8 mouse cellular contexts compared by ENCODE assay signal in genomic region chr16:18811032-18811431, GRCm38 (mm10). TPM values are rescaled to one million over a fixed set of nuclear protein-coding genes. Genes with fewer than 3 reads are reported as not detected.
DNase-seq lines count a peak whose midpoint lies in the region; ATAC-seq and TF ChIP-seq lines count a peak whose summit lies in the region.

No protein-coding gene starts in this region.

- H3K27ac ChIP-seq in kidney, adult 2 months (ENCODE audit: insufficient read depth, low read depth, low read length), result no peak overlapping the region
- peak overlapping the region; percentile 82 for H3K27ac ChIP-seq in macrophage

- WGBS in kidney, adult 2 months, result 6% methylated on average over 5 of the region's 5 CpGs
- 4% methylated on average over 5 of the region's 5 CpGs for WGBS in macrophage (ENCODE audit: missing documents)

- H3K79me2 ChIP-seq in macrophage (ENCODE audit: inconsistent target), result peaks cover 51% of the 10 kb centered on the region

- peak overlapping the region; percentile 98 for H3K4me3 ChIP-seq in kidney, adult 2 months (ENCODE audit: insufficient read depth, low read depth, low read length)
- H3K4me3 ChIP-seq in macrophage (ENCODE audit: inconsistent target), result peak overlapping the region; percentile 90

- no peaks in the 10 kb centered on the region; the same call in 1 of the 2 replicates for H3K36me3 ChIP-seq in kidney, adult 2 months (ENCODE audit: control insufficient read depth, insufficient read depth, low read length)
- H3K36me3 ChIP-seq in macrophage (ENCODE audit: inconsistent target), result peaks cover 15% of the 10 kb centered on the region; the same call in 1 of the 2 replicates

- ATAC-seq in frontal cortex, adult (ENCODE audit: low TSS enrichment), result no peak

- no peak for TF ChIP-seq CTCF in kidney, adult 2 months (conservative IDR thresholded peaks at IDR 0.05; ENCODE audit: insufficient read depth, insufficient read length, low read depth, low read length)

- no peak for TF ChIP-seq POLR2A in kidney, adult 2 months (IDR thresholded peaks at IDR 0.05; ENCODE audit: low read depth, low read length)

- H3K4me1 ChIP-seq in kidney, adult 2 months (ENCODE audit: control insufficient read depth, insufficient read depth, low read length), result peaks cover 10% of the 10 kb centered on the region; the same call in 1 of the 2 replicates

- DNase-seq in kidney, adult 2 months, result no peak
- no peak for DNase-seq in kidney, postnatal 4 days
- DNase-seq in T-cell, adult 2 months (ENCODE audit: low spot score), result peak; percentile 8
- DNase-seq in forelimb bud, embryonic 11.5 days (ENCODE audit: low read depth, low spot score), result peak; percentile 5
- DNase-seq in adrenal gland, adult (ENCODE audit: inconsistent age in 2 of 2, low spot score in 1 of 2), result no peak
- DNase-seq in ovary, adult 18-20 months (ENCODE audit: low spot score), result no peak

- H3K27me3 ChIP-seq in kidney, adult 2 months (replicated peaks; ENCODE audit: control insufficient read depth, insufficient read depth, low read length), result no peaks in the 10 kb centered on the region

RNA-seq across cellular contexts. Expression of gene Ufd1, which starts 0.5 kb away (rescaled TPM):
- 29.3 and 32.3 TPM in 2 replicates for polyA plus RNA-seq in kidney, adult 2 months (2012; rRNA removed)
- total RNA-seq in macrophage (2018; cell fraction: chromatin; rRNA removed), result 100 to 1,000 TPM; 101 to 253 (median 200) TPM
- 10 to 100 TPM; 24.3 to 39.1 (median 30.6) TPM for total RNA-seq in macrophage (2018; cell fraction: cytosol; rRNA removed)
- total RNA-seq in macrophage (2018; cell fraction: nucleus; rRNA removed), result 100 to 1,000 TPM in 7 of 26 experiments, 10 to 100 TPM in 19; 51.5 to 124 (median 88.8) TPM
- 29.8 to 43.1 TPM (median 34.8 TPM) in 3 replicates for polyA plus RNA-seq in macrophage (2018)

RNA-seq across cellular contexts. Expression of gene Cdc45, which starts 0.8 kb away (rescaled TPM):
- polyA plus RNA-seq in kidney, adult 2 months (2012; rRNA removed), result 2.2 and 3.6 TPM in 2 replicates
- 10 to 100 TPM in 2 of 26 experiments, 1 to 10 TPM in 24; 1.4 to 12.2 (median 5.1) TPM for total RNA-seq in macrophage (2018; cell fraction: chromatin; rRNA removed)
- total RNA-seq in macrophage (2018; cell fraction: cytosol; rRNA removed), result 1 to 10 TPM; 1.1 to 3.1 (median 2.2) TPM
- 10 to 100 TPM in 1 of 26 experiments, 1 to 10 TPM in 22, under 1 TPM in 3; 0.55 to 23.8 (median 2.4) TPM for total RNA-seq in macrophage (2018; cell fraction: nucleus; rRNA removed)
- polyA plus RNA-seq in macrophage (2018), result 1.4 to 16.3 TPM (median 4.9 TPM) in 3 replicates

RNA-seq across cellular contexts. Expression of gene 2510002D24Rik, which starts 25.3 kb away (rescaled TPM):
- 52.5 and 56.0 TPM in 2 replicates for polyA plus RNA-seq in kidney, adult 2 months (2012; rRNA removed)
- 10 to 100 TPM in 2 of 26 experiments, 1 to 10 TPM in 22, under 1 TPM in 1, not detected in 1; 0.77 to 13.2 (median 5.4) TPM for total RNA-seq in macrophage (2018; cell fraction: chromatin; rRNA removed)
- total RNA-seq in macrophage (2018; cell fraction: cytosol; rRNA removed), result 1 to 10 TPM; 1.7 to 5.4 (median 4.3) TPM
- total RNA-seq in macrophage (2018; cell fraction: nucleus; rRNA removed), result 10 to 100 TPM in 8 of 26 experiments, 1 to 10 TPM in 18; 1.4 to 13.7 (median 7.6) TPM
- polyA plus RNA-seq in macrophage (2018), result 4.3 to 5.8 TPM (median 5.6 TPM) in 3 replicates

RNA-seq across cellular contexts. Expression of gene Gm28539, which starts 25.4 kb away (rescaled TPM):
- polyA plus RNA-seq in kidney, adult 2 months (2012; rRNA removed), result 0.27 TPM in 1 of 2 replicates, not detected in the other
- 1 to 10 TPM in 6 of 26 experiments, under 1 TPM in 3, not detected in 17; 0.26 to 9.2 (median 1.4) TPM for total RNA-seq in macrophage (2018; cell fraction: chromatin; rRNA removed)
- total RNA-seq in macrophage (2018; cell fraction: cytosol; rRNA removed), result 1 to 10 TPM in 1 of 26 experiments, under 1 TPM in 2, not detected in 23; 0.08 to 1.4 (median 0.28) TPM
- 1 to 10 TPM in 3 of 26 experiments, under 1 TPM in 1, not detected in 22; 0.18 to 4.1 (median 2.6) TPM for total RNA-seq in macrophage (2018; cell fraction: nucleus; rRNA removed)
- polyA plus RNA-seq in macrophage (2018), result not detected in 3 replicates

RNA-seq across cellular contexts. Expression of gene Cldn5, which starts 34.4 kb away (rescaled TPM):
- polyA plus RNA-seq in kidney, adult 2 months (2012; rRNA removed), result 28.1 and 33.6 TPM in 2 replicates
- total RNA-seq in macrophage (2018; cell fraction: chromatin; rRNA removed), result not detected
- not detected for total RNA-seq in macrophage (2018; cell fraction: cytosol; rRNA removed)
- total RNA-seq in macrophage (2018; cell fraction: nucleus; rRNA removed), result not detected
- polyA plus RNA-seq in macrophage (2018), result not detected in 3 replicates

Comparison
In these comparisons a context has a peak if more than half of its experiments do, and no peak if none do; other contexts are left out.
1. DNase-seq: peak in T-cell, adult 2 months (single experiment) and forelimb bud, embryonic 11.5 days (single experiment); none in kidney, adult 2 months (single experiment), kidney, postnatal 4 days (0 of 2), adrenal gland, adult (0 of 2) and ovary, adult 18-20 months (single experiment).